Mouse (Mus musculus) E14TG2a.4 (cell line): ENCODE results near the gene Ticrr.

Source experiments
- CTCF ChIP-seq: conservative IDR thresholded peaks from 2 replicates; pipeline ENCODE4 v1.5.1; 2014; ENCODE audit warnings: low read length
- NANOG ChIP-seq: IDR thresholded peaks from 2 replicates; pipeline ENCODE4 v1.6.1; 2014; ENCODE audit warnings: borderline replicate concordance, low read length, mixed read lengths
- POU5F1 ChIP-seq: IDR thresholded peaks from 2 replicates; pipeline ENCODE4 v1.6.1; 2014; ENCODE audit warnings: low read length, borderline replicate concordance

DNA sequence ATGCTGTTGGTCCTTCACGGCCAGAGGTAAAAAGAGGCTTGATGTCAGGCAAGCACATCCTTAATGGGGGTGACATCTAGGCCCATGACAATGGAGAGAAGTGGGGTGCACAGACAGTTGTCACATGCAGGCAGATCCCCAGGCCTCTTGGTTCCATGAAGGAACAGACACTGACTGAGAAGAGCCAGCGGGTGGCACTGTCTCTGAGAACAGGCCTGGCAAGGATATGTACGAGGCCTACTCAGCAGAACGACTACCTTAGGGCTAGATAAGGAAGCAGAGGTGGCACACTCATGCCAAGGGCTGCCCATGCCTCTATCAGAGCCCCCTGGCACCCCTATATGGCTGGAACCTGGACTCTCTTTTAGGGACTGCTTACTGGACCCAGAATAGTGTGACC, 40.5 kb upstream of the Ticrr start:
- TF ChIP-seq CTCF (no peak), NANOG (no peak), POU5F1 (no peak)
